Mouse (Mus musculus) adipose tissue, adult 10 weeks (tissue): ENCODE data around the gene Dkk1. TPM values are rescaled to one million over a fixed set of nuclear protein-coding genes. Genes with fewer than 3 reads are reported as not detected.

ENCODE experiments used
- polyA plus RNA-seq: library from polyadenylated mRNA; stranded (reverse); fragments of 350-450 nt; fragmentation: Illumina TruSeq; extraction: RNeasy Lipid Tissue Mini Kit (QIAGEN cat#74804); gene quantifications from one replicate; pipeline ENCODE4 v1.2.3, GENCODE M21; 2014; ENCODE audit warnings: low read depth, low replicate concordance

Gene Dkk1
- polyA plus RNA-seq = 0.76 TPM

DNA sequence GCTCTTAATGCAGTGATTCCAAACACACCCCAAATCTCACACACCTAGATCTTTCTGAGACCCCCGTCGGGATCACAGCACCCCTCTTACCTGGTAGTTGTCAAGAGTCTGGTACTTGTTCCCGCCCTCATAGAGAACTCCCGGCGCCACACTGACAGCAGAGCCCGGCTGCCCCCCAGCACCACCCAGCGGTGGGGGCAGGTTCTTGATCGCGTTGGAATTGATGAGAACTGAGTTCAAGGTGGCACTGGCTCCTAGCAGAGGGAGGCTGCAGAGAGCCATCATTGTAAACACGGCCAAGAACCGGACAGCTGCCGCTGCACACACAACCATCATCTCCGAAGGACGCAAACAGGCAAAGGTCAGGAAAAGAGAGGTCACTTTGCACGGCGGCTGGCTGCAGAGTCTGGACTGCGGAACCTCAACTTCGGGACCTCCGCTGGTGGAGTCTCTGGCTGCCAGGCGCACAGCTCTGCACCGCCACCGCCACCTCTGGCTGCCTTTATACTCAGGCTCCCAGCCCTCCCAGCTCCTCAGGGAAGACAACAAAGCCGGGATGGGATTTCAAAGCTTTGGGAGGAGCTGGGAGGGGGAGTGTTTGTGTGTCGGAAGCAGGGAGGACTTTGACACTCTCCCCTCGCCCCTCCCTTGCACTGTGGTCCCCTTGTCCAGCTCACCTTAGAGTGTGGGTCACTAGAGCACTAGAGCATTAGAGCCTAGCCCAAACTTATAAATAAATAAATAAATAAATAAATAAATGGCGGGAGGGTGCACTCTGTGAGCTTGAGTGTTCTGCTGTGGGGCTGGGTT, at the start of gene Dkk1:
TSS of gene Dkk1 (minus strand) at position 622 of the 810 bp plus-strand sequence.

